Mouse (Mus musculus): ENCODE results near the gene Gm12845. TPM values are rescaled to one million over a fixed set of nuclear protein-coding genes. Genes with fewer than 3 reads are reported as not detected.

Gm12845 gene
- total RNA-seq (2012; rRNA removed), result not detected in 2 replicates
- not detected for polyA plus RNA-seq (2012; ENCODE audit: insufficient read depth in 1 of 2, insufficient read length in 2 of 2, low read depth in 1 of 2, low replicate concordance in 2 of 2, missing spikeins in 1 of 2)

DNA sequence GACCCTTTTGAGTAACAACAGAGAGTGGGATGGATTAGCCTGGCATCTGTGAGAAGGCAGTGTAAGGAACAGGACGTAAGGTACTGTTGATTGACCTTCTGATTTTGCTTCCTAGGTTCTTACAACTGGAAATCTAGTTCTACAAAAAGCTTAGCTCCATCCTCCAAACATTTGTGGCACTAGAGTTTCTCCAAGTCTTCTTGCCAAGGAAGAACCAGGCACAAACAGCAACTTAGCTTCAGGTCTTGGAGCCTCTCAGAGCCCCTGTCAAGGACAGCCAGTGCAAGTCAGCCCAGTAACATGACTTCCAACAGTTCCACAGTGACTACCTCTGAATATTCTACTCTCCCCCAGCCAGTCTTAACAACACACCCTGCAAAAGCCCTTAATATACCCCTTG, at the start of gene Gm12845:
Gm12845 (plus strand) TSS at position 301 of the 400 bp plus-strand sequence.
- DNase-seq (ENCODE audit: low read depth, low spot score), result no peak
- H3K4me1 ChIP-seq (ENCODE audit: control insufficient read depth in 1 of 2, insufficient read depth in 2 of 2, low read length in 2 of 2), result no peaks in the 10 kb centered on the region
- no peaks in the 10 kb centered on the region for H3K79me2 ChIP-seq (ENCODE audit: control insufficient read depth, insufficient read depth, low read length, poor library complexity)
- no peak within 1 kb of the TSS for H3K4me3 ChIP-seq (ENCODE audit: control insufficient read depth in 1 of 2, insufficient read depth in 1 of 2, low read depth in 2 of 2, low read length in 2 of 2)
- no peak for TF ChIP-seq SIN3A (IDR thresholded peaks at IDR 0.05; ENCODE audit: low read length)
- TF ChIP-seq E2F4 (IDR thresholded peaks at IDR 0.05; ENCODE audit: borderline replicate concordance, low read depth, low read length), result no peak
- no peaks in the 10 kb centered on the region for H3K9me3 ChIP-seq (replicated peaks; ENCODE audit: insufficient read depth, low read length)
- no peak within 1 kb of the TSS for H3K9ac ChIP-seq (ENCODE audit: control insufficient read depth, low read depth, low read length, poor library complexity, severe bottlenecking)
- H3K27me3 ChIP-seq (ENCODE audit: control insufficient read depth in 1 of 2, insufficient read depth in 2 of 2, low read length in 2 of 2), result peaks cover 10 to 13% of the 10 kb centered on the region in 2 experiments
- H3K27ac ChIP-seq (ENCODE audit: control insufficient read depth, low read depth, low read length), result no peak within 1 kb of the TSS
- H3K36me3 ChIP-seq (ENCODE audit: control insufficient read depth in 1 of 2, insufficient read depth in 2 of 2, low read length in 2 of 2), result no peaks in the 10 kb centered on the region

GRCm38 (mm10) chr4:117676903-117677302, 47.3 kb upstream of the Gm12845 start:
- Histone ChIP-seq H3K9ac (ENCODE audit: control insufficient read depth, low read depth, low read length, poor library complexity, severe bottlenecking) (no peak overlapping the region), H3K36me3 (ENCODE audit: control insufficient read depth in 1 of 2, insufficient read depth in 2 of 2, low read length in 2 of 2) (peaks cover 0 to 2% of the 10 kb centered on the region in 2 experiments; a peak in 1 of 4 replicates), H3K27me3 (ENCODE audit: control insufficient read depth in 1 of 2, insufficient read depth in 2 of 2, low read length in 2 of 2) (no peaks in the 10 kb centered on the region), H3K4me3 (ENCODE audit: control insufficient read depth in 1 of 2, insufficient read depth in 1 of 2, low read depth in 2 of 2, low read length in 2 of 2) (no peak overlapping the region), H3K27ac (ENCODE audit: control insufficient read depth, low read depth, low read length) (no peak overlapping the region), H3K79me2 (ENCODE audit: control insufficient read depth, insufficient read depth, low read length, poor library complexity) (peaks cover 7% of the 10 kb centered on the region), H3K9me3 (replicated peaks; ENCODE audit: insufficient read depth, low read length) (no peaks in the 10 kb centered on the region), H3K4me1 (ENCODE audit: control insufficient read depth in 1 of 2, insufficient read depth in 2 of 2, low read length in 2 of 2) (0 out of 4 replicates have a peak, but pooled peaks cover 0 to 6% of the 10 kb centered on the region in 2 experiments)
- peak; percentile 81 for DNase-seq (ENCODE audit: low read depth, low spot score)
- TF ChIP-seq KAT2A (conservative IDR thresholded peaks at IDR 0.05; ENCODE audit: low read depth, low read length) (no peak), MEF2A (IDR thresholded peaks at IDR 0.05; ENCODE audit: extremely low read depth, insufficient replicate concordance, low read depth, low read length, poor library complexity, severe bottlenecking) (no peak), CHD2 (IDR thresholded peaks at IDR 0.05; ENCODE audit: low read length) (no peak), ZKSCAN1 (IDR thresholded peaks at IDR 0.05; ENCODE audit: low read depth, low read length) (no peak), USF1 (IDR thresholded peaks at IDR 0.05; ENCODE audit: low read depth, low read length) (no peak), TBP (IDR thresholded peaks at IDR 0.05; ENCODE audit: low read depth, low read length) (no peak), ELF1 (IDR thresholded peaks at IDR 0.05; ENCODE audit: low read depth, low read length) (peak; percentile 21; the same call in 1 of the 2 replicates), GATA1 (IDR thresholded peaks at IDR 0.05; ENCODE audit: low read depth, low read length) (no peak), ZC3H11A (IDR thresholded peaks at IDR 0.05; ENCODE audit: low read depth, low read length) (peak; percentile 91), TCF12 (IDR thresholded peaks at IDR 0.05; ENCODE audit: low read depth, low read length) (no peak), NRF1 (IDR thresholded peaks at IDR 0.05; ENCODE audit: insufficient read depth, low read depth, low read length, poor library complexity, severe bottlenecking) (no peak), CHD1 (IDR thresholded peaks at IDR 0.05; ENCODE audit: low read depth, low read length) (no peak), USF2 (IDR thresholded peaks at IDR 0.05; ENCODE audit: borderline replicate concordance in 1 of 2, insufficient read depth in 1 of 2, low read depth in 1 of 2, low read length in 2 of 2) (no peak), MXI1 (IDR thresholded peaks at IDR 0.05; ENCODE audit: low read depth, low read length) (no peak), NELFE (IDR thresholded peaks at IDR 0.05; ENCODE audit: low read depth, low read length) (no peak), ZNF384 (IDR thresholded peaks at IDR 0.05; ENCODE audit: low read depth, low read length) (no peak), MYC (IDR thresholded peaks at IDR 0.05; ENCODE audit: low read depth, low read length) (no peak), RCOR1 (IDR thresholded peaks at IDR 0.05; ENCODE audit: low read depth, low read length) (no peak), POLR2AphosphoS5 (IDR thresholded peaks at IDR 0.05; ENCODE audit: borderline replicate concordance, low read depth, low read length) (no peak), RAD21 (IDR thresholded peaks at IDR 0.05; ENCODE audit: low read depth, low read length) (peak; percentile 95), E2F4 (IDR thresholded peaks at IDR 0.05; ENCODE audit: borderline replicate concordance, low read depth, low read length) (no peak), POLR2AphosphoS2 (IDR thresholded peaks at IDR 0.05; ENCODE audit: low read length) (peak; percentile 28; the same call in 1 of the 2 replicates), TAL1 (IDR thresholded peaks at IDR 0.05; ENCODE audit: low read length) (no peak), HCFC1 (IDR thresholded peaks at IDR 0.05; ENCODE audit: low read depth, low read length) (no peak), SMC3 (IDR thresholded peaks at IDR 0.05; ENCODE audit: low read depth, low read length) (peak; percentile 94), ETS1 (IDR thresholded peaks at IDR 0.05; ENCODE audit: low read depth, low read length) (no peak), MYB (IDR thresholded peaks at IDR 0.05; ENCODE audit: low read depth, low read length) (no peak), BHLHE40 (IDR thresholded peaks at IDR 0.05; ENCODE audit: borderline replicate concordance, low read depth, low read length) (no peak), SIN3A (IDR thresholded peaks at IDR 0.05; ENCODE audit: low read length) (peak; percentile 25; the same call in 1 of the 2 replicates), POLR2A (IDR thresholded peaks at IDR 0.05; ENCODE audit: control insufficient read depth in 1 of 2, insufficient read depth in 1 of 2, low read depth in 1 of 2, low read length in 2 of 2, poor library complexity in 1 of 2) (no peak), JUND (IDR thresholded peaks at IDR 0.05; ENCODE audit: low read depth, low read length) (0 out of 2 replicates have a peak, but pooled peaks have one; percentile 31)
